Mouse (Mus musculus): ENCODE data around the gene Treml1. TPM values are rescaled to one million over a fixed set of nuclear protein-coding genes. Genes with fewer than 3 reads are reported as not detected.

The Treml1 gene
- polyA plus RNA-seq, 1 experiment from 2014 or later, result 2.7 TPM

GRCm38 (mm10) chr17:48363421-48363965, 3.8 kb downstream of the Treml1 start:
- H3K27ac ChIP-seq (replicated peaks; ENCODE audit: low read depth, low read length), result no peak overlapping the region
- WGBS, result 78% methylated on average over 6 of the region's 6 CpGs
- no peak overlapping the region for H3K9ac ChIP-seq (ENCODE audit: low read length)
- H3K9me3 ChIP-seq (ENCODE audit: control insufficient read depth, low read length), result no peaks in the 10 kb centered on the region
- no peaks in the 10 kb centered on the region for H3K4me1 ChIP-seq (ENCODE audit: control insufficient read depth, insufficient read depth, low read length)
- H3K4me2 ChIP-seq (ENCODE audit: low read depth, severe bottlenecking), result no peak overlapping the region
- DNase-seq (ENCODE audit: low spot score), result no peak
- H3K36me3 ChIP-seq (ENCODE audit: control insufficient read depth, insufficient read depth, low read length), result no peaks in the 10 kb centered on the region
- H3K27me3 ChIP-seq (ENCODE audit: control insufficient read depth, insufficient read depth, low read length), result no peaks in the 10 kb centered on the region
- no peak for ATAC-seq (ENCODE audit: insufficient number of reproducible peaks, low FRiP score, low TSS enrichment, low read depth)
- no peak overlapping the region for H3K4me3 ChIP-seq (ENCODE audit: low read depth, low read length)

- Histone ChIP-seq H3K9me3 (ENCODE audit: control insufficient read depth, low read length) (no peaks in the 10 kb centered on the region), H3K36me3 (ENCODE audit: control insufficient read depth, insufficient read depth, low read length) (no peaks in the 10 kb centered on the region), H3K4me1 (ENCODE audit: control insufficient read depth, insufficient read depth, low read length) (no peaks in the 10 kb centered on the region), H3K4me3 (ENCODE audit: low read depth, low read length) (no peak overlapping the region), H3K4me2 (ENCODE audit: low read depth, severe bottlenecking) (no peak overlapping the region), H3K27ac (replicated peaks; ENCODE audit: low read depth, low read length) (no peak overlapping the region), H3K27me3 (ENCODE audit: control insufficient read depth, insufficient read depth, low read length) (no peaks in the 10 kb centered on the region), H3K9ac (ENCODE audit: low read length) (no peak overlapping the region)
- ATAC-seq (ENCODE audit: insufficient number of reproducible peaks, low FRiP score, low TSS enrichment, low read depth), result no peak
- 87% methylated on average over 9 of the region's 9 CpGs for whole genome bisulfite sequencing
- no peak for DNase-seq (ENCODE audit: low spot score)
Observed at GRCm38 (mm10) chr17:48365511-48366155, 5.9 kb downstream of the Treml1 start.

- ATAC-seq (ENCODE audit: insufficient number of reproducible peaks, low FRiP score, low TSS enrichment, low read depth) (no peak), DNase-seq (ENCODE audit: low spot score) (no peak)
- Histone ChIP-seq H3K4me2 (ENCODE audit: low read depth, severe bottlenecking) (no peak overlapping the region), H3K27ac (replicated peaks; ENCODE audit: low read depth, low read length) (no peak overlapping the region), H3K36me3 (ENCODE audit: control insufficient read depth, insufficient read depth, low read length) (no peaks in the 10 kb centered on the region), H3K27me3 (ENCODE audit: control insufficient read depth, insufficient read depth, low read length) (no peaks in the 10 kb centered on the region), H3K4me3 (ENCODE audit: low read depth, low read length) (no peak overlapping the region), H3K4me1 (ENCODE audit: control insufficient read depth, insufficient read depth, low read length) (no peaks in the 10 kb centered on the region), H3K9ac (ENCODE audit: low read length) (no peak overlapping the region), H3K9me3 (ENCODE audit: control insufficient read depth, low read length) (no peaks in the 10 kb centered on the region)
- WGBS, result 83% methylated on average over 5 of the region's 5 CpGs
Observed at GRCm38 (mm10) chr17:48366806-48367205, 7.1 kb downstream of the Treml1 start.

- Histone ChIP-seq H3K9me3 (ENCODE audit: control insufficient read depth, low read length) (no peaks in the 10 kb centered on the region), H3K4me3 (ENCODE audit: low read depth, low read length) (no peak overlapping the region), H3K36me3 (ENCODE audit: control insufficient read depth, insufficient read depth, low read length) (no peaks in the 10 kb centered on the region), H3K9ac (ENCODE audit: low read length) (no peak overlapping the region), H3K27ac (replicated peaks; ENCODE audit: low read depth, low read length) (no peak overlapping the region), H3K4me1 (ENCODE audit: control insufficient read depth, insufficient read depth, low read length) (no peaks in the 10 kb centered on the region), H3K4me2 (ENCODE audit: low read depth, severe bottlenecking) (no peak overlapping the region), H3K27me3 (ENCODE audit: control insufficient read depth, insufficient read depth, low read length) (no peaks in the 10 kb centered on the region)
- no peak for DNase-seq (ENCODE audit: low spot score)
- ATAC-seq (ENCODE audit: insufficient number of reproducible peaks, low FRiP score, low TSS enrichment, low read depth), result no peak
Observed at GRCm38 (mm10) chr17:48371621-48372020, 11.9 kb downstream of the Treml1 start.

GRCm38 (mm10) chr17:48372987-48373386, 13.3 kb downstream of the Treml1 start:
- no peak overlapping the region for H3K4me2 ChIP-seq (ENCODE audit: low read depth, severe bottlenecking)
- 87% methylated on average over 8 of the region's 8 CpGs for WGBS
- no peaks in the 10 kb centered on the region for H3K9me3 ChIP-seq (ENCODE audit: control insufficient read depth, low read length)
- no peak overlapping the region for H3K9ac ChIP-seq (ENCODE audit: low read length)
- DNase-seq (ENCODE audit: low spot score), result no peak
- no peaks in the 10 kb centered on the region for H3K4me1 ChIP-seq (ENCODE audit: control insufficient read depth, insufficient read depth, low read length)
- no peak overlapping the region for H3K4me3 ChIP-seq (ENCODE audit: low read depth, low read length)
- ATAC-seq (ENCODE audit: insufficient number of reproducible peaks, low FRiP score, low TSS enrichment, low read depth), result no peak
- no peak overlapping the region for H3K27ac ChIP-seq (replicated peaks; ENCODE audit: low read depth, low read length)
- no peaks in the 10 kb centered on the region for H3K27me3 ChIP-seq (ENCODE audit: control insufficient read depth, insufficient read depth, low read length)
- no peaks in the 10 kb centered on the region for H3K36me3 ChIP-seq (ENCODE audit: control insufficient read depth, insufficient read depth, low read length)

GRCm38 (mm10) chr17:48376102-48376501, 16.4 kb downstream of the Treml1 start:
- no peak for ATAC-seq (ENCODE audit: insufficient number of reproducible peaks, low FRiP score, low TSS enrichment, low read depth)
- Histone ChIP-seq H3K27me3 (ENCODE audit: control insufficient read depth, insufficient read depth, low read length) (no peaks in the 10 kb centered on the region), H3K27ac (replicated peaks; ENCODE audit: low read depth, low read length) (no peak overlapping the region), H3K36me3 (ENCODE audit: control insufficient read depth, insufficient read depth, low read length) (no peaks in the 10 kb centered on the region), H3K4me1 (ENCODE audit: control insufficient read depth, insufficient read depth, low read length) (no peaks in the 10 kb centered on the region), H3K4me2 (ENCODE audit: low read depth, severe bottlenecking) (no peak overlapping the region), H3K4me3 (ENCODE audit: low read depth, low read length) (no peak overlapping the region), H3K9ac (ENCODE audit: low read length) (no peak overlapping the region), H3K9me3 (ENCODE audit: control insufficient read depth, low read length) (no peaks in the 10 kb centered on the region)
- 95% methylated on average over 1 of the region's 1 CpGs for WGBS
- DNase-seq (ENCODE audit: low spot score), result no peak

- Histone ChIP-seq H3K27me3 (ENCODE audit: control insufficient read depth, insufficient read depth, low read length) (no peaks in the 10 kb centered on the region), H3K36me3 (ENCODE audit: control insufficient read depth, insufficient read depth, low read length) (no peaks in the 10 kb centered on the region), H3K4me1 (ENCODE audit: control insufficient read depth, insufficient read depth, low read length) (no peaks in the 10 kb centered on the region), H3K9ac (ENCODE audit: low read length) (no peak overlapping the region), H3K4me2 (ENCODE audit: low read depth, severe bottlenecking) (no peak overlapping the region), H3K9me3 (ENCODE audit: control insufficient read depth, low read length) (no peaks in the 10 kb centered on the region), H3K27ac (replicated peaks; ENCODE audit: low read depth, low read length) (no peak overlapping the region), H3K4me3 (ENCODE audit: low read depth, low read length) (no peak overlapping the region)
- no peak for ATAC-seq (ENCODE audit: insufficient number of reproducible peaks, low FRiP score, low TSS enrichment, low read depth)
- DNase-seq (ENCODE audit: low spot score), result no peak
Observed at GRCm38 (mm10) chr17:48379050-48379449, 19.3 kb downstream of the Treml1 start.

GRCm38 (mm10) chr17:48385786-48386461, 26.2 kb downstream of the Treml1 start:
- Histone ChIP-seq H3K27me3 (ENCODE audit: control insufficient read depth, insufficient read depth, low read length) (no peaks in the 10 kb centered on the region), H3K27ac (replicated peaks; ENCODE audit: low read depth, low read length) (no peak overlapping the region), H3K4me1 (ENCODE audit: control insufficient read depth, insufficient read depth, low read length) (no peaks in the 10 kb centered on the region), H3K4me3 (ENCODE audit: low read depth, low read length) (no peak overlapping the region), H3K9me3 (ENCODE audit: control insufficient read depth, low read length) (no peaks in the 10 kb centered on the region), H3K9ac (ENCODE audit: low read length) (no peak overlapping the region), H3K36me3 (ENCODE audit: control insufficient read depth, insufficient read depth, low read length) (peaks cover 19% of the 10 kb centered on the region), H3K4me2 (ENCODE audit: low read depth, severe bottlenecking) (no peak overlapping the region)
- 83% methylated on average over 2 of the region's 2 CpGs for WGBS
- ATAC-seq (ENCODE audit: insufficient number of reproducible peaks, low FRiP score, low TSS enrichment, low read depth) (no peak), DNase-seq (ENCODE audit: low spot score) (no peak)

Data from limb, embryonic 11.5 days (tissue).